Mouse (Mus musculus) megakaryocyte, embryonic 14.5 days (primary cell): ENCODE measurements at regions not wholly inside any gene's neighbourhood (a gene's known extent, or its start where the extent isn't known, plus 50 kb on each side); places are given as distances from the start of the nearest gene placed in this dataset.

ENCODE experiments used
- H3K27me3 ChIP-seq: replicated peaks from 2 replicates; pipeline ENCODE3; 2012; ENCODE audit warnings: inconsistent platforms
- H3K36me3 ChIP-seq: replicated peaks from 2 replicates; pipeline ENCODE3; 2012; ENCODE audit warnings: low read length, inconsistent platforms, mixed read lengths
- H3K4me1 ChIP-seq: 2 replicates; pipeline ENCODE4 v1.6.1; 2012; ENCODE audit warnings: inconsistent platforms
- H3K4me3 ChIP-seq: replicated peaks from 2 replicates; pipeline ENCODE3; 2012; ENCODE audit warnings: moderate library complexity, mild to moderate bottlenecking, inconsistent platforms
- H3K9me3 ChIP-seq: 2 replicates; pipeline ENCODE4 v1.6.1; 2012; ENCODE audit warnings: inconsistent platforms
- FLI1 ChIP-seq: IDR thresholded peaks from 2 replicates; pipeline ENCODE4 v1.6.1; 2012; ENCODE audit warnings: low read length, inconsistent platforms, mixed read lengths
- GATA1 ChIP-seq: IDR thresholded peaks from 3 replicates; pipeline ENCODE4 v1.6.1; 2012; ENCODE audit warnings: mixed read lengths, low read length, inconsistent platforms, borderline replicate concordance

DNA sequence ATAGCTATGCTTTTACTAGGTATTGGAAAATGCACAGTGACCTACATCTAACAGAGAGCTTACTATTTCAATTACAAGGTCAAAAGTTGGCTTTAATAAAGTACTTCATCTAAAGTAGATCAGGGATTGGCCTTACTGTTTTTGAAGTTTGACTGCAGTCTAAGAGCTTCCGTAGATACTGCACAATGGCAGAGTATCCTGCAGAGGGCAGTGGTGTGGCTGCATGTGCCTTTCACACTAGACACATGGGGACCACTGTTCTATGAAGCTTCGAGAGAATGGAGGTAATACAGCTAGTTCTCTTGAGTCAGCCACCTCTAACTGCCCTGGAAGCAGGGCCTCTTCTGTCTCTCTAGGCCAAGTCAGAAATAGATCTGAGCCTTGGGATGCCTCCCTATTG lies 166.7 kb upstream of the Ddhd1 start:
- Histone ChIP-seq H3K4me1 (no peaks in the 10 kb centered on the region), H3K36me3 (no peaks in the 10 kb centered on the region), H3K9me3 (peaks cover 3% of the 10 kb centered on the region; the same call in 1 of the 2 replicates), H3K4me3 (no peak overlapping the region), H3K27me3 (no peaks in the 10 kb centered on the region)
- TF ChIP-seq FLI1 (no peak), GATA1 (no peak)

DNA sequence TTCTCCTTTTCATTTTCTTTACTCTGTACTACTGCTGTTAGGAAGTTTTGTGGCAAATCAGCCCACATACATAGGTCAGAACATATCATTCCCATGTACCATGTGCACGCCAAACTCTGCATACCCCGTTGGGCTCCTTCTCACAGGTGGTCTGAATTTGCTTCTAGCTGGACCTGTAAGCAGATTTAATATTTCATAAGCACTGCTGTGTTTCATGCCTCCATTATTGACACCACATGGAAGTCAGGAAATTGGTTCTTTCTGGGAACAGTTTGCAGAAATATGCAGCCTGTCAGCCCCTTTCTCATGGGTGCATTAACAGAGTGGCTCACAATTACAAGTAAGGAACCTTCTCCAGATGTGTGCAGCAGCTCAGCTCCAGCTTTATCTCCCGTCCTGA lies 168.1 kb upstream of the Ddhd1 start:
- Histone ChIP-seq H3K27me3 (no peaks in the 10 kb centered on the region), H3K4me3 (no peak overlapping the region), H3K9me3 (no peaks in the 10 kb centered on the region), H3K36me3 (no peaks in the 10 kb centered on the region), H3K4me1 (no peaks in the 10 kb centered on the region)
- no peak for TF ChIP-seq GATA1
- no peak for TF ChIP-seq FLI1

DNA sequence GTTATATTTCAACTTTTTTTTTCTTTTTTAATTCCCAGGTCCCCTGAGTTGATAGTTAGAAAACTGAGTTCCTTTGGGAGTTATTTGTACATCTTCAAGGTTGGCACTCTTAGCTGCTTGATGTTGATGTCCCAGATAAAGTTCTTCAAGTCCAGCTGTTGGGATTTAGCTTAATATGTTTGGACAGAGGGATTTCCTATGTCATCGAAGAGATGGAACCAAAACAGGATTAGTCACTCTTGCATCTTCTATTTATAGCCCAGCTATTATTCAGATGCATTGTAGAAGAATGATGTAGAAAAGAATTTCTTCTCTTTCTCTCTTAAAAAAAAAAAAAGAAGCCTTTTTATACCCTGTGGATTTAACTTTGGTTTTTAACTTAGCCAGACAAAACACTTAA lies 169.2 kb upstream of the Ddhd1 start:
- Histone ChIP-seq H3K9me3 (no peaks in the 10 kb centered on the region), H3K27me3 (no peaks in the 10 kb centered on the region), H3K4me1 (no peaks in the 10 kb centered on the region), H3K36me3 (no peaks in the 10 kb centered on the region), H3K4me3 (no peak overlapping the region)
- TF ChIP-seq GATA1 (no peak), FLI1 (no peak)

DNA sequence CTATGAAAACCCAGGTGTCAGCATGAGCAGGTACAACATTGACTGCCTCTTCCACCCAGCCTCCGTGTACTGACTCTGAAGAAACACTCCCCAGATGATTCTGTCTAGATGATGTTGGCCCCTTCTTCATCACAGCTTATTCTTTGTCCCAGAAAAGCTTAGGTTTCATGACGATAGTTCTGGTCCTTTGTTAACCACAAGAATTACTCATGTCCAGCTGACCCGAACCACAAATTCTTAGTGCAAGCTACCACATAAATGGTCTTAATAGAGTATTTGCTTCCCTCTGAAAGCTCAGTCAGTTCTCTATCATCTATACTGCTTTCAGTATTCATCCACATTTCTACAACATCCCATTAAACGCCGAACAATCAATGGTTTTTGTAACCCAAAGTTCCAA lies 172.5 kb upstream of the Ddhd1 start:
- TF ChIP-seq GATA1, result no peak
- TF ChIP-seq FLI1, result no peak
- no peak overlapping the region for H3K4me3 ChIP-seq
- no peaks in the 10 kb centered on the region for H3K4me1 ChIP-seq
- no peaks in the 10 kb centered on the region for H3K9me3 ChIP-seq
- H3K27me3 ChIP-seq, result no peaks in the 10 kb centered on the region
- no peaks in the 10 kb centered on the region for H3K36me3 ChIP-seq

DNA sequence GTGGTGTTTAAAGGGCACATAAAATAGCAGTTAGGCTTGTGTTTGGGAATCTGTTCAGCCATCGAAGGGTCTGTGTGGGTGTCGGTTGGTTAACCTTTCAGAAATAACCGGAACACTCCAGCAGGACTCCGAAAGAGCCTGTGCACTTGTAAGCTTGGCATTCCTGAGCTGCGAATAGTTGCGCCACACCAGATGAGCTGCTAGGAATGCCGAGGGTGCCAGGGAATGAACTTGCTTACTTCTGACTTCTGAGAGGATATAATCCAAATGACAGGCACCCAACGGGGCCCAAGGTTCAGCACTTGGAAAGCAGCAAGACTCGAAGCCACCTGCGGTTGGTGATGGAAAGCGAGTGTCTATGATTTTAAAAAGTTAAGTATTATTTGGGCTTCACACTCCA lies 179.1 kb upstream of the Ddhd1 start:
- Histone ChIP-seq H3K9me3 (peaks cover 3% of the 10 kb centered on the region), H3K27me3 (no peaks in the 10 kb centered on the region), H3K36me3 (no peaks in the 10 kb centered on the region), H3K4me3 (no peak overlapping the region), H3K4me1 (no peaks in the 10 kb centered on the region)
- no peak for TF ChIP-seq GATA1

DNA sequence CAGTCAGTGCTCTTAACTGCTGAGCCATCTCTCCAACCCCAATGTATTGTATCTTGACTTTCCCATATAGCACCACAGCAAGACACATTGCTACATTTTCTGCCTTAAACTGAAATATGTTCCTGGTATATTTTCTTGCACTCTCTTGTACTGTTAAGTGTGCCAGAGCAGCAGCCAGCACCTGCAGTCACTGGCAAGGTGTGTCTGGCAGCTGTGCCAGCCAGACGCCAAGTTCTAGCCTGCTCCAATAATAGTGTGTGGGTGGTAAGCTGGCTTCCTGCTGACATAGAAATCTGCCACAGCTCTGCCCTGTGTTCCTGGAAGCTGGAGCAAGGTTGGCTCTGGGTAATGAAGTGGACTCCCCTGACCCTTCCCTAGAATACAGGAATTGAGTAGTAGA lies 185.9 kb upstream of the Ddhd1 start:
- Histone ChIP-seq H3K4me3 (no peak overlapping the region), H3K36me3 (no peaks in the 10 kb centered on the region), H3K27me3 (no peaks in the 10 kb centered on the region), H3K9me3 (peaks cover 12% of the 10 kb centered on the region), H3K4me1 (no peaks in the 10 kb centered on the region)
- TF ChIP-seq GATA1 (no peak), FLI1 (no peak)

DNA sequence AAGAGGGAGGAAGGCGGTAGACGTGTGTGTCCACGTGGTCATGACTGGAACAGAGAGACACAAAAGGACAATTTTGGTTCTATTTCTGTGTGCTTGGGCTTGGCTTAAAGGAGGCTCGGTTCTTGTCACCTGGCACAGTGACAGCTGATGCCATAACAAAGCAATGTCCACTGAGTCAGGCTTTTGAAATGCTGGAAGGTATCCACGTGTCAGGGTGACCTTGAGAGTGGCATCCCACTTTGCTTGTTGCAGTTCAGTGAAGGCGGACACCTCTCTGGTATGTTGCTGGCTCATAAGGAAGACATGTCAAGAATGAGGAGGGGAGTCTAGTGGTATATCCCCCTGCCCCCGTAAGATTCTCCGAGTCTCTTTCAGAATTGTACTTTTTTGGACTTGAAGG lies 192.6 kb upstream of the Ddhd1 start:
- no peaks in the 10 kb centered on the region for H3K36me3 ChIP-seq
- no peak for TF ChIP-seq GATA1
- TF ChIP-seq FLI1, result no peak

DNA sequence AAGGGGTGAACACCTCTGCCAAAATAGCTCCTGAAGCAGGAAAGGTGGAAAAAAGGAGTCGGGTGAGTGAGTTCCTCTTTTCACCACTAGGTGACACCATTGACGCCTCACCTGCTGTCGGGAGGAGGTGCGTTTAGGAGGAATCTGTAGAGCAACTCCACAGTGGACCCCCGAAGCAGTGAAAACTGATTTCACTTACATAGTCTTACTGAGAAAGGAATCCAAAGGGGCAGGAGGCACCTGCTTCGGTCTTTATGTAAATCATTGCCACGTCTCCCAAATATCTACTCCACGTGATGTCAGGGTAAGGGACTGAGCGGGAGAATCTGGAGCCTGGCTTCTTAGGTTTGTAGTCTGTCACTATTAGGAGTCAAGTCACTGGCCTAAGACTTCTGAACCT lies 220.5 kb upstream of the Ddhd1 start:
- TF ChIP-seq FLI1, result no peak
- Histone ChIP-seq H3K4me3 (no peak overlapping the region), H3K9me3 (no peaks in the 10 kb centered on the region), H3K27me3 (no peaks in the 10 kb centered on the region), H3K36me3 (no peaks in the 10 kb centered on the region), H3K4me1 (no peaks in the 10 kb centered on the region)

More for the DNA sequence above, 192.6 kb upstream of the Ddhd1 start:
- no peaks in the 10 kb centered on the region for H3K27me3 ChIP-seq
- no peak overlapping the region for H3K4me3 ChIP-seq
- peaks cover 8% of the 10 kb centered on the region for H3K9me3 ChIP-seq
- H3K4me1 ChIP-seq, result no peaks in the 10 kb centered on the region

DNA sequence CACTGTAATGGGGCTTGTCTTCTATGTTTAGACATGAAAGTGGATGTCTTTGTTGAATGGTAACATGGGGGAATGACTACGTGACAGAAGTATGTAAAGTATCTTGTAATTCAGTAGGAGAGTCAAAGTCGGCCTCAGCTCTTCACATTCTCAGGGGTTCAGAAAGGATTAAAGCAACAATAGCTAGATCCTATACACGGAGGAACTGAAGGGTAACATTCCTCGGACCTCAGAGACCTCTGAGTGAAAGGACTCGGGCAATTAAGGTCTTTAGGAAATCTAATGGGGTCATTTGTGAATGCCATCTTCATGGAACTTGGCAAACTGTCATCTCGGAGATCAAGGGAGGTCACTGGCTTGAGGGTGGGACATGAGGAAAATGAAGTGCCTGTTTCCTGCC lies 262.8 kb upstream of the Ddhd1 start:
- Histone ChIP-seq H3K9me3 (peaks cover 8% of the 10 kb centered on the region), H3K27me3 (no peaks in the 10 kb centered on the region), H3K4me1 (no peaks in the 10 kb centered on the region), H3K36me3 (no peaks in the 10 kb centered on the region), H3K4me3 (no peak overlapping the region)
- TF ChIP-seq FLI1 (no peak), GATA1 (no peak)

DNA sequence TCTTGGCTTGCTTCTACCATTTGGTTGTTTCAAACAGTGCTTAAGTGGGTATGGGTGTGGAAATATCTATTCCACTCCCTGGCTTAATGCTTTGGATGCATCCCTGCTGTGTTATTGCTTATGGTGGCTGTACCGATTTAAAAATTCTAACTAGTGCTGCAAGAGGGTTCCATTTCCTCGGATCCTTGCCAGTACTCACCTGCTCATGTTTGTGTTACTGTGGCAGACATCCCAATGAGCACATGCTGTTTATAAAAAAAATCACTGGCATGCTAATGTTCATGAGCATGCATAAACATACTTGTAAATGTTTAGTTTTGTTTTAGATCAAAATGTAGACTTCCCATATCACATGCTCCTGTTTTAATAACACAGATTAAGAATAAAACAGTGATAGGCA lies 285.6 kb upstream of the Ddhd1 start:
- TF ChIP-seq GATA1 (no peak), FLI1 (no peak)
- Histone ChIP-seq H3K27me3 (no peaks in the 10 kb centered on the region), H3K4me3 (no peak overlapping the region), H3K4me1 (no peaks in the 10 kb centered on the region), H3K9me3 (no peaks in the 10 kb centered on the region), H3K36me3 (no peaks in the 10 kb centered on the region)

DNA sequence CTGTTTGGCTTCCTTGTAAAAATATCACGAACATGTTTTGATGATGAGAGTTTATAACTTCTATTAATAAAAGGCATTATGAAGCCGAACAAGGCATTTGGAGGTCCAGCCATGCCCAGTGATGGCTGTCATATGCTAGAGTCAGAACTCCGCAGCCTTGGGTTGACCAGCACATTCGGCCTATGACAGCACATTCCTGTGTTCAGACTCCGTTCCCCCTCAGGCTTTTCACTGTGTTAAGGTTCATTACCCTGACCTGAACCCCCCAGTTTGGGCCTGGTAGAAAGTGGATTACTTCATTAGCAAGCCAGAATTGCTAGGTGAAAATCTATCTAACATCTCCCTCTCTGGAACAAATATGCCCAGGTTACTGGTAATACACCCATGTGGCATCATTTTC lies 286.2 kb upstream of the Ddhd1 start:
- Histone ChIP-seq H3K4me3 (no peak overlapping the region), H3K27me3 (no peaks in the 10 kb centered on the region), H3K36me3 (no peaks in the 10 kb centered on the region), H3K4me1 (no peaks in the 10 kb centered on the region), H3K9me3 (no peaks in the 10 kb centered on the region)
- TF ChIP-seq FLI1 (no peak), GATA1 (no peak)

DNA sequence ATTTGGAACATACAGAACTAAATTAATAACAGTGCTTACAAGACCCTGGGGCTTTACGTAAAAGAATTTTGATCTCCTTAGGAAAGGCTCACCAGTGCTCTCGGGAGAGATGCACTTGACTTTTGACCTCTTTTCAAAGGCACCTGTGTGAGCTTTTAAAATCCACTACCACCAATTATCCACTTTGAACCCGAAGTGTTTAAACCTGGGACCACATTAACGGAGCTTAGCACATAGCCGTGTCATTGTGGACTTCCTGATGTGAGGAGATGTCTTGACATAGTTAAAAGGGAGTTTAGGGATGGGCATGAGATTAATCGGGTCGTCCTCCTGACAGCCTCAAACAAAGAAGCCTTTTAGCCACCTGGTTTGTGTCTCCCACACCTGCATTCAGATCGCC lies 286.6 kb upstream of the Ddhd1 start:
- TF ChIP-seq FLI1 (no peak), GATA1 (no peak)
- Histone ChIP-seq H3K36me3 (no peaks in the 10 kb centered on the region), H3K9me3 (no peaks in the 10 kb centered on the region), H3K4me3 (no peak overlapping the region), H3K4me1 (no peaks in the 10 kb centered on the region), H3K27me3 (no peaks in the 10 kb centered on the region)
